Mouse (Mus musculus): ENCODE measurements around the gene Daam1.

Daam1 gene

GRCm38 (mm10) chr12:71863846-71864543, 33.1 kb downstream of the Daam1 start:
- peak in 1 of 2 experiments; percentile 55 for DNase-seq (ENCODE audit: low spot score in 2 of 2)

DNA sequence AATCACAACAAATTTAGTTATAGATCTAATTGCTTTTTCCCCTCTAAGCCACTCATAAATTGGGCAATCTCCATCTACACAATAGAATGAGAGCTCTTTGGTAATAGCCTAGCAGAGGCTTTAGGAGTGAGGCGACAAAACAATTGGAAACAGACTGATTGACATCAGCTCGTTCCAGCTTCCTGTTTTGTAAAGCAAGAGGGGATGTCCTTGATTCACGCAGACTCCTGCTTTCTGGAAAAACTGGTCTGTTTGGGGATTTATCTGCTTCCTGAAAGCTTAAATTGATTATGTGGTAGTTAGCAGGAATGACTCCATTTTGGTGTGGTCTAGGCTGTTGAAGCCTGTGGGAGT, 33.6 kb downstream of the Daam1 start:
- no peak for DNase-seq (ENCODE audit: low spot score in 2 of 2)

DNA sequence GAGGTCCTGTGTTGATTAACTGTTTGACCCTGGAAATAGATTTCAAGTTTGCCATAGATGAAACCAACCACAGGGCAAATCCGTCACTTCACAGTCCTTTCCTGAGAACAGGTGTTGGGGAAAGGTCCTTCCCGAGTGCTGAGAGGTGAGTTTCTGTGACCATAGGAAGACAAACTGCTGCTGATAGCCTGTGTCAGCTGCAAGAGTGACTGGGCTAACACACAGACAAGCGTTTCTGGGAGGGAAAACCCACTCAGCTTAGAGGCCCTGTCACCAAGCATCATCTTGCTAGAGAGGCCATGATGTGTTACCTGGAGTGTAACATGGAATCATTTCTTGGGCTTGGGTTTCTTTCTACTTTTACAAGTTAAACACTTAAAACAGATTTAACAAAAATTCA, 35.1 kb downstream of the Daam1 start:
- DNase-seq (ENCODE audit: low spot score in 2 of 2), result no peak

DNA sequence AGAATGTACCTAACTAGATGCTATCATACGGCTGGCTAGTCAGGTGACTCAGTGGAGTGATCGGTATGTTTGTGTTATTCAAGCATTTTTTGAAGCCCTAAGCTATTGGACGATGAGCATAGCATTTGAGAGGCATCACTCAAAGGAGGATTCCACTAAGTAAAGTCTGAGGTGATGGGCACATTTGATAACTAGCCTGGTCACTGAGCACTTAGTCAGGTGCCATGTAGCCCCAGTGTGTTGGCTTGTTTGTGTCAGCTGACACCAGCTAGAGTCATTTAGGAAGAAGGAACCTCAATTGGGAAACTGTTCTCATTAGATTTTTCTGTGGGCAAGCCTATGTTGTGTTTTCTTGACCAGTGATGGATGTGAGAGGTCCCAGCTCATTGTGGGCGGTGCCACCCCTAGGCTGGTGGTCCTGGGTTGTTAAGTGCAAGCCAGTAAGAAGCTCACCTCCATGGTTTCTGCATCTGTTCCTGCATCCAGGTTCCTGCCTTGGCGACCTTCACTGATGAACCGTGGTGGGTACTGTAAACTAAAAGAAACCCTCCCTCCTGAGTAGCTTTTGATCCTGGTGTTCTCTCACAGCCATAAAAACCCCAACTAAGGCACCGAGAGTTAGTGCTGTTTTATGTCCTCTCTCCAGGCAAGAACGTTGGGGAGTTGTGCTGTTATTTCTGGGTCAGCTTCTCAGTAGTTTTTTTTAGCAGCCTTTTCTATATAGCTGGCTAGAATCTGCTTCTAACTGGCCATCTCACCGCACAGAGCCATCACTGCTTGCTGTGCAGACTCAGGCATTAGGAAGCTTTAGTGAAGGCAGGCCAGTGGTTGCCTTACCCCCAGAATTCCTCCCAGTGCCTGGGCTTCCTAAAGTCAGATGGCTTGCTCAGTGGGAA, 36.7 kb downstream of the Daam1 start:
- no peak for DNase-seq (ENCODE audit: low spot score in 2 of 2)

- no peak for DNase-seq (ENCODE audit: low spot score in 2 of 2)
These were observed 39.8 kb downstream of the Daam1 start for GRCm38 (mm10) chr12:71870644-71871043.

GRCm38 (mm10) chr12:71872330-71872729, 41.5 kb downstream of the Daam1 start:
- no peak for DNase-seq (ENCODE audit: low spot score in 2 of 2)

DNA sequence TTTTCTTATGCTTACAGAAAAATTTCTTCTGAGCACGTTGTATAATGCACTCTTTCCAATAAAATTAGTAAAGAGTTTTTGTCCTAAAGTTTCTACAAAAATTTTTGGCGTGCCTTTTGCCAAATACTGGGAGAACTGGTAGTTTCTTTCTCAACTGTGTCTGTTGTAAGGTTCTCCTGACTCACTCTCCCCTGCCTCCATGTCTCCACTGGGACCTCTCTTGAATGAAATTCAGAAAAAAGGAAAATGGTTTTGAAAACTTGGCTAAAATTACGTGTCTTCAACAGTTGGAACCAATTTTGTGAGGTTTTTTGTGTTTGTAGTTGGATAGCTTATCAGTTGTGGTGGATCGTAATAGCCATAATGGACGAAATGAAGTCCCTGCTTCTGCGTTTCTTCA, 43.7 kb downstream of the Daam1 start:
- no peak for DNase-seq (ENCODE audit: low spot score in 2 of 2)

- no peak for DNase-seq (ENCODE audit: low spot score in 2 of 2)
These were observed 44.1 kb downstream of the Daam1 start for GRCm38 (mm10) chr12:71874984-71875383.

DNA sequence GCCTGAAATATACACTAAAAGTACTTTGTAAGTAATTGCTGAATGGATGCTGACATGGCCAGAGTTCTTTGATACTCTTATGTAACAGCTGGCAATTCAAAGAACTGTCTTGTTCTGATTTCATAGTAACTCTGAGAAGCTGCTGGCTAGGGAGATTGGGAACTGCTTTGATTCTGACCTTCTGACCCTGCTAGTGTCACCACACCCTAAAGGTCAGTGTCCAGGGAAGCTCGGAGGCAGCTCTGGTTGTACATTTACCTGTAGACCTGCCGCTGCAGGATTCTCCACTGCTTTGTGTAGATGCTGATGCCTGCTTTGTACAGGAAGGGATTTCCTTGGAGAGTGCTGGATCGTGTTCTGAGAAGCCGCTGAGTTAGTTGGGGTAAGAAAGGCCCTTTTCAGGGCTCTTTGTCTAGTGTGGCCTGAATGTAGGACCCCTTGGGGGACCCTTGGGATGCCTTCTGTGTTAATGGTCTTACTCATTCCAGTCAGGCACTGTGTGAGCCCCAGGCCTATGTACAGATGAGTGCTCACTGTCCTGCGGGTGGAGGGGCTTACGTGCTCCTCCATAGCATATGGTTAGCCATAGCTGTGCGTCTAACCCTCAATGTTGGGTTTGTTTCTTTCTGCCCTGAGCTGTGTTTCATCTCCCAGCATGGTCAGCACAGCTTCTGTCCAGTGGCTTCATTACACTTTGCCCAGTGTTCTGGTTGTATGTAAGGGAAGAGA, 45.0 kb downstream of the Daam1 start:
- DNase-seq (ENCODE audit: low spot score in 2 of 2), result no peak

GRCm38 (mm10) chr12:71880987-71881386, 50.1 kb downstream of the Daam1 start:
- DNase-seq (ENCODE audit: low spot score in 2 of 2), result no peak

- no peak for DNase-seq (ENCODE audit: low spot score in 2 of 2)
These were observed 50.6 kb downstream of the Daam1 start for GRCm38 (mm10) chr12:71881477-71881876.

DNA sequence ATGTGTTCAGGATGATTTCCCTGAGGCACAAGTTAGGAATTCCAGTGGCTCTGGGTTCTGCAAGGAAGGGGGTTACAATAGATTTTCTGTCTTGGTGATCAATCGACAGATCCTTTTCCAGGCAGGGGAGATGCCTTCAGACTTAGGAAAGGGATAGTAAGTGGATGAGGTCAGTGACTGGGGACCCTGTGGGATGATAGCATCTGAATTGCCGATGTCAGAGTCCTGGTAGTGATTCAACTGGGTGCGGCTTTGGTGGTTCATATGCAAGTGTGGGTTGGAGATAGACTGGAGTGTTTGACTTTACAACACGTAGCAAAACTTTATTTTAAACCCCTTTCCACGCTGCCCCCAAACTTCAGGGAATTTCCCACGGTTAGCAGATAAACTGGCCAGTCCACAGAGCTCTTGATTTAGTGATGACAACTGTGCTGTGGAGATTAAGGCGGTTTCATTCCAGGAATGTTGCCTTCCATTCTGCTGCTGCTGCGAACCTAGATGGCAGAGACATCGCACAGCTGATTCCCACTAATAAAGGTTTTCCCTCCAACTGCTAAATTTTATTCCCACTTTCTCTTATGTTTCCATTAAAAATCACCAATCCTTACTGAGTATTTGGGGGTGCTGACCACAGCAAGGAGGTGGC, 52.3 kb downstream of the Daam1 start:
- no peak for DNase-seq (ENCODE audit: low spot score in 2 of 2)

DNA sequence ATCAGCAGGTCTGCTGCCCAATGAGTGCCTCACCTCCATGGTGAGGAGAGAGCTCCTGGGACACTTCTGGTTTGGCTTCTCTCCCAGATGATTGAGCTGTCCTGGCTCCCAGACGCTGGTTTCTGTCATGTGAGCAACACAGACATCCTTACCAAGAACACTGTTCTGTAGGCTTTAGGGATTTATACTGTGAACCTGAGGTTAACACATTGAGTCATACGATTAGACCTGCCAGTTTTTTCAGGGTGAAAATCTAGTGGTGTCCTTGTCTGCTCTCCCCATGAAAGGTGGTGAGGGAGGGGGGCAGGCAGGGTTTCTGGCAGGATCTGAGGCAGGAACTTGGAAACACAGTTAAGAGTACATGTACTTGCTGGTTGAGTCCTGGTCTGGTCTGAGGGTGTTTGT, 54.3 kb downstream of the Daam1 start:
- no peak for DNase-seq (ENCODE audit: low spot score in 2 of 2)

DNA sequence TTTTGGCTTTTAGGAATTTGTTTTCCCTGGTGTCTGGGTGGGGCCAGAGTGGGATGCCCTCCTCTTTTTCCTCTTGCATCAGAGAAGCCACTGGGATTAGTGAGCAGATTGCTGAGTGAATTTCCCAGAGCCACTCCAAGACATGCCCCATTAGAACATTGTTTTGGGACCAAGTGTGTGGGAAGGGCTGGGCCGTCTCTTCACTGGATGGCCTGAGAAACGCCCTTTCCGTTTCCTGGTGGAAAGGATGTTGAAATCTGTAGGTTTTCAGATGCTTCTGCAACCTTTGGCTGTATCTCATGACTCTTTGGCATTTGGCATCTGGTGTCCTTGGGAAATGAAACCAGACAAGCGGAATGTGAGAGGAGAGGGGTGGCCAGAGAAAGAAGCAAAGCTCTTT, 54.8 kb downstream of the Daam1 start:
- DNase-seq (ENCODE audit: low spot score in 2 of 2), result peak in 1 of 2 experiments; percentile 62

GRCm38 (mm10) chr12:71886406-71886805, 55.5 kb downstream of the Daam1 start:
- DNase-seq (ENCODE audit: low spot score in 2 of 2), result no peak

DNA sequence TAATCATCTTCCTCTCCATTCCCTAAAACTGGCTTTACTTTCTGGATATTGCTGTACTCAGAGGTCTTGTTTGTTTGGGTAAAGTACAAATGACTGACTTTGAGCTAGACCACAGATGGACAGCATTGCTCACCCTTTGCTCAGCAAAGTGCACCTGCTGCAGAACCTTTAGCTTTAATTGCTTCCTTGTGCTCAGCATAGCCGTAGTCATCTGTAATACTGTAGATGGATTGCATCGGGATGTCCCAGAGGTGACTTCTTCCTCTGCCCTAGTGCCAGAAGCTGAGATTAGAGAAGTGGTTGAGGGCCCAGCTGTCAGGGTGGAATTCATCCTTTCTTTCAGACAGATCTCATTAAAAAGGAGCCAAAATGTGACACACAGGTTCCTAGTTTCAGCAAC, 56.1 kb downstream of the Daam1 start:
- no peak for DNase-seq (ENCODE audit: low spot score in 2 of 2)

DNA sequence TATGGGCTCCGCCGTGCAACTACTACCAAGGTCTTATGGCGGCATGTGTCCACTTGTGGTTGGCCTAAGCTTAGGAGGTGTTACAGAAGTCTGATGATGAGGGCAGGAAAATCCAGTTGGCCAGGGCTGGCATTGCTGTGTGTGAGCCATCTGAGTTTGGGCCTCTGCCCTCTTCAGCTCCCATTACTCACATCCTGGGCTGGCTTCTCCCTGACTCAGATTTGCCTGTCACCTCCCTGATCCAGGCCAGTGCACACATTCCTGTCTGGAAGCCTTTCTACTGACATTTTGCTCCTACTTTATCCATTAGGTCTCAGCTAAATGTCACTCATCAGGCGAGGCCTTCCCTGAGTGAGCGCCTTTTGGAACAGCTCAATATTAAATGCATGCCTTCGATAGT, 57.5 kb downstream of the Daam1 start:
- no peak for DNase-seq (ENCODE audit: low spot score in 2 of 2)

DNA sequence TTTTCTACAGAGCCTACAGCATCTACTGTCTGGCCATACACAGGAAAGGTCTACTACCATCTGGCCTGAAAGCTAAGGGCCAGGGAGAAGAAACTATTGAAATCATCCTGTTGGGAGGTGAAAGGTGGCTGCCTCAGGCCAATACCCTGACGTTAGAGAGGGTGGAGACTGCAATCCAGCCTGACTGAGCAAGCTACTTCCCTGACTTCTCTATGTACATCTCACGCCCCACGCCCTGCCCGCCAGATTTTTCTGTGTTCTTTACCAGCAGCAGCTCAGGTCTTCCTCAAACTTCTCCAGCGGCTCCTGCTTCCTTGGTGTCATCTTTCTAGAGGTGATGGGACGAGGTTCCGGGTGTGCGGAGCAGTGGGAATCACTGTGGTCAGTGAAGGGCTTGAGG, 58.4 kb downstream of the Daam1 start:
- DNase-seq (ENCODE audit: low spot score in 2 of 2), result no peak

DNA sequence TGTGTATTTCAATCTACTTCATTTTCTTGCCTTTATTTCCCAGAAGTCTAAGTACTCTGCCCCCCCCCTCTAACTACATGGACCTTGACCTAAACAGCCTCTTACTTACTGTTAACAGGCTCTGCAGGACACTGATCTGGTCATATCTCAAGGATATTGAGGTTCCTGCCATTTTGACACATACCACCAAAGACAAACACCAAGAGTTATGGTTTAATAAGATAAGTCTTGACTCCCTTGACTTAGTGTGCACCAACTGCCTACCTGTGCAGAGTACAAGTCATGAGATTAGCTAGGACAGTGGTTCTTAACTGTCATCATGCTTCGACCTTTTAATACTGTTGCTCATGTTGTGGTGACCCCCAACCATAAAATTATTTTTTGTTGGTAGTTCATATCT, 59.4 kb downstream of the Daam1 start:
- no peak for DNase-seq (ENCODE audit: low spot score in 2 of 2)

GRCm38 (mm10) chr12:71891729-71892355, 61.0 kb downstream of the Daam1 start:
- no peak for DNase-seq (ENCODE audit: low spot score in 2 of 2)

DNA sequence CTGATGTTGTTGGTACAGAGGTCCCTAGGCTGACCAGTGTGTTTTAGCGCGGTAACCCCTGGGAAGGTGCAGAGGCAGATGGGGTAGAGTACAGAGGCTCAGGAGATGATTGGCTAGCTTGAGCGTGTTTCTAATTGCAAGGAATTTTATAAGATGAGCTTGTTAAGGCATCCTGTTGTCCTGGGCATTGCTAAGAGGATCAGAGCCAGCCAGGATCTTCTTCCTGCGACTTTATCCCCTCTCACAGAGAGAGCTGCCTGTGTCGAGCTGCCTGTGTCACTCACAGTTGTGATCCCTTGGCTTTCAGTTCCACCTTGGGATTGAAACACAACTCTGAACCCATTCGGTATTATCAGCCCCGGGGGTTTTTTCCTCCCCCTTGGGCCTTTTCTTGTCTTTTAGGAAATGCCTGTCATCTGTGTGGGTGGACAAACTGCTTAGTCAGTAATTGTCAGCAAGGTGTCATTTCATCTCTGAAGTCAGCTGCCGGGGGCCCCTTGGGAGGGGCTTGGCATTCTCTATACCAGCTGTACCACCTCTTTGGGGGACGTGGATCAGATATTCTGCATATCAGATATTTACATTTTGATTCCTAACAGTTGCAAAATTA, 62.2 kb downstream of the Daam1 start:
- DNase-seq (ENCODE audit: low spot score in 2 of 2), result no peak
